Mouse (Mus musculus): ENCODE results near the gene Tacc2. TPM values are rescaled to one million over a fixed set of nuclear protein-coding genes. Genes with fewer than 3 reads are reported as not detected.

Tacc2 gene
- polyA plus RNA-seq, 1 experiment from 2014 or later = 39.2 TPM

DNA sequence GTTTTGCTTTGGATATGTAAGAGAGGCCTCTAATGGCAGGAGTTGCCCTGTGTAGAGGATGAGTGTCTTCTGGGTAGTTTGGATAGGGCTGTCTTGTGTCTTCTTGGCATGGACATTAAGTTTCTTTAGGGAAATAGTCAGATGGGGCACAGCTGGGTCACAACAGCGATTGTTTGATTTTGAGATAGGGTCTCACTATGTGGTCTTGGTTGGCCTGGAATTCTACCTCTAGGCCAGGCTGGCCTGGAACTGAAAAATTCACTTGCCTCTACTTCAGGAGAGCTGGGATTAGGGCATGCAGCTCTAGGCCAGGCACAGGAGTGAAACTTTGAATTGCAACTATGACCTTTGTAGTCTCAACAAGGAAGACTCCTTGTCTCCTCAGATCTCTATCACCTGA is 25.6 kb downstream of the Tacc2 start:
- Histone ChIP-seq H3K36me3 (no peaks in the 10 kb centered on the region), H3K4me1 (peaks cover 15% of the 10 kb centered on the region; the same call in 1 of the 2 replicates), H3K27ac (no peak overlapping the region), H3K27me3 (ENCODE audit: low read depth, poor library complexity, severe bottlenecking) (peaks cover 22% of the 10 kb centered on the region; the same call in 1 of the 2 replicates), H3K4me3 (no peak overlapping the region), H3K9me3 (replicated peaks) (no peaks in the 10 kb centered on the region)
- no peak for DNase-seq (ENCODE audit: low spot score)
- WGBS = 91% methylated on average over 1 of the region's 1 CpGs

DNA sequence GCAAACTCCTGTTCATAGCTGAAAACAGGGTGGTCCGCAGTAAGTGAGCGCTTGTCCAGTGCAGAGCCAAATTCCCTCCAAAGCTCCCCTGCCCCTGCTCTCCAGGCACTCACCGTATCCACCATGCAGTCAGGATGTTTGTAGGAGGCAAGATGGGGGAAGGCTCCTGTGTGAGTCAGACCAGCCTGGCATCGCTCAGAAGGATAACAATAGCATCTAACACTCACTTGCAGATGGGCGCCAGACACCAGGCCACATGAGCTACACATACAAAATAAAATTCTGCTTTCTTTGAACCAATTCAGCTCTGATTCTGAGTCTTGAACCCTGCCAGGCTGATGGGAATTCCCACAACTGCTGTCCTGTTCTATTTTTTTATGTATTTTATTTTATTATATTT is 26.3 kb downstream of the Tacc2 start:
- WGBS = 90% methylated on average over 5 of the region's 5 CpGs
- H3K4me1 ChIP-seq = peaks cover 17% of the 10 kb centered on the region; the same call in 1 of the 2 replicates
- H3K36me3 ChIP-seq = no peaks in the 10 kb centered on the region
- H3K9me3 ChIP-seq (replicated peaks) = no peaks in the 10 kb centered on the region
- no peak overlapping the region for H3K27ac ChIP-seq
- no peak overlapping the region for H3K4me3 ChIP-seq
- H3K27me3 ChIP-seq (ENCODE audit: low read depth, poor library complexity, severe bottlenecking) = peaks cover 24% of the 10 kb centered on the region
- no peak for DNase-seq (ENCODE audit: low spot score)

DNA sequence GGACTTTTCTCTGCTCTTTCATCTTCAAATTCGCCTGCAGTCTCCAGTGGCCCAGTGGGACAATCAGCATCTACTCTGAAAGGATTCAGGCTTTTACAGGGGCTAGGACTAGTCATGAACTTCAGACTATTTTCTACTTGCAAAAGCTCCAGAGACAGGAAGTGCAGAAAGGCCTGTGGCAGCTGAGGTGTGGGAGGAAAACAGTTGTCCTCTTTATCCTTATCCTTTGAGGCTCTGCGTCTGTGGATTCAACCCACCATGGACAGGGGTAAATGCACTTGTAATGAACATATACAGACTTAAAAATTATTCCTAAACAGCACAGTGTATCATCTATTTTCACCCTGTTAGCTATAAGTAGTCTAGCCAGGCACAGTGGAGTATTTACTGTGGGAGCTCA is 27.2 kb downstream of the Tacc2 start:
- Histone ChIP-seq H3K27me3 (ENCODE audit: low read depth, poor library complexity, severe bottlenecking) (peaks cover 27% of the 10 kb centered on the region), H3K4me1 (peaks cover 17% of the 10 kb centered on the region; the same call in 1 of the 2 replicates), H3K4me3 (no peak overlapping the region), H3K36me3 (no peaks in the 10 kb centered on the region), H3K27ac (no peak overlapping the region), H3K9me3 (replicated peaks) (no peaks in the 10 kb centered on the region)
- no peak for DNase-seq (ENCODE audit: low spot score)
- 77% methylated on average over 2 of the region's 2 CpGs for WGBS

DNA sequence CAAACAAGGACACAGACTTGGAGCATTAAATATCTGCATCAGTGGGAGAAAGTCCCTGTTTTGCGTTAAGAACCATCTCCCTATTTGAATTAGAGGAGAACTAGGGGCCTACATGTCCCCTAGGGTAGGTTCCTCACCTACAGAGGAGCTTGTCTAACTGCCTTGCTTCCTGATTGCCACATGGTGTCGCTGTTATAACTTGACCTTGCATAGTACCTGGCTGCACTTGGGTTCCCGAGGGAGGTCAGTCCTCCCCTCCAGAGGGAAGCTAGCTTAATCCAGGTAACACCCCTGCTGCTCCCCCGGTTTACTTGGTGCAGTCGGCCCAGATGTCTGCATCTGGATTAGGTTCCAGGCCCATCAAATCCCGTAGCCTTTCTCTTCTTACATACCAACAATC is 27.9 kb downstream of the Tacc2 start:
- H3K4me3 ChIP-seq = no peak overlapping the region
- no peaks in the 10 kb centered on the region for H3K36me3 ChIP-seq
- peaks cover 30% of the 10 kb centered on the region for H3K27me3 ChIP-seq (ENCODE audit: low read depth, poor library complexity, severe bottlenecking)
- WGBS = 17% methylated on average over 6 of the region's 6 CpGs
- H3K27ac ChIP-seq = no peak overlapping the region
- peaks cover 17% of the 10 kb centered on the region; the same call in 1 of the 2 replicates for H3K4me1 ChIP-seq
- DNase-seq (ENCODE audit: low spot score) = no peak
- H3K9me3 ChIP-seq (replicated peaks) = no peaks in the 10 kb centered on the region

DNA sequence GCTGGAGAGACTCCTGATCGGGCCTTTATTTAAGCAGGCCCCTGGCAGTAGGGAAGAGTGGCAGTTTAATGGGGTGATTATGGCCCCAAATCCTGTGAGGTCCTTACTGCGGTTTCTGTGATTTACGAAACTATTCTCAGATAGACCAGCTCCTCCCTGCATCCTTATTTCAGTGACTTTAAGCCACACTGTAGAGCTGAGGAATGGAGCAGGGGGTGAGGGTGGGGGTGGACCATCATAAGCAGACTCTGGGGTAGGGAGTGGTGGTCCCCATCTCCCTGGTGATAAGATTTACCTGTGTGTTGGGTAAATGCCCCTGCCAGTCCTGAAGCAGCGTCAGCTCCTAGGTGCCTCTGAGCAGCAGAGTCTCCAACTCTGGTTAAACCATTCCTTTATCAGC is 29.7 kb downstream of the Tacc2 start:
- DNase-seq (ENCODE audit: low spot score) = no peak
- Histone ChIP-seq H3K27ac (no peak overlapping the region), H3K27me3 (ENCODE audit: low read depth, poor library complexity, severe bottlenecking) (peaks cover 30% of the 10 kb centered on the region), H3K9me3 (replicated peaks) (no peaks in the 10 kb centered on the region), H3K4me3 (no peak overlapping the region), H3K4me1 (peaks cover 17% of the 10 kb centered on the region; the same call in 1 of the 2 replicates), H3K36me3 (no peaks in the 10 kb centered on the region)
- 56% methylated on average over 4 of the region's 4 CpGs for WGBS

DNA sequence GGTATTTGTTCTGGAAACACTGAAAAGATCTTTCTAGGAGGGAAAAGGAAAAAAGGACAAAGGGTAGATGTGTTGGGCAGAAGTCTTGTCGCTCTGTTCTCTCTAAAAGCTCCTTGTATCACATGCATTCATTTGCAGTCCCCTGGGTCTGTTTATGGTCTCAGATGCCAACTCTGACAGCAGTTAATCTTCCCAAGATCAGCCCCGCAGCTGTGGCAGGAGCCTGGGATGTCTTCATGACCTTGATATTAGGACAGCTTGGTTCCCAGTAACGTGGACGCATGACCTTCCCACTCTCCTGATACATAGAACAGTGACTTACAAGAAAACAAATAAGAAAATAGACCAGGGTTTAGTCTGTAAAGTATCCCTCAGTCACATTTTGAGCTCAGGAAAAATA is 36.7 kb downstream of the Tacc2 start:
- WGBS = 62% methylated on average over 4 of the region's 4 CpGs
- Histone ChIP-seq H3K4me3 (no peak overlapping the region), H3K27me3 (ENCODE audit: low read depth, poor library complexity, severe bottlenecking) (peaks cover 10% of the 10 kb centered on the region), H3K9me3 (replicated peaks) (no peaks in the 10 kb centered on the region), H3K4me1 (no peaks in the 10 kb centered on the region), H3K27ac (no peak overlapping the region), H3K36me3 (no peaks in the 10 kb centered on the region)
- DNase-seq (ENCODE audit: low spot score) = no peak

DNA sequence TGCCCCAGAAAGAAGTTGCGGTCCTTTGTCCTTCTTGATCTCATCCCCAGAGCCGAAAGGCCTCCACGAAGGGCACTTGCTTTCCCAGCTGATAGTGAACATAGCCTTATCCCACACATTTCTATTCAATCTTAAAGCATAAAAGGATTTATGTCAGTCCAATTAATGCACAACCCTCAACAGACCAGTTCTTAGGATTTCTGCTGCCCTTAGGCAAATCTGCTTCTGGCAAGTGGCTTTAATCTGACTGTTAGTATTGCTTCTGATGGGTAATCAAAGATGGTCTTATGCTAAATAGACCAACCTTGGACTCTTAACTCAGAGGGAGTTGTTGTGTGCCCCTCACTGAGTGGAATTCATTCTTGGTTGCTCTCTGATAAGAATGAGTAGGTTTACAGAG is 40.4 kb downstream of the Tacc2 start:
- H3K4me3 ChIP-seq = no peak overlapping the region
- peaks cover 5% of the 10 kb centered on the region; the same call in 1 of the 2 replicates for H3K27me3 ChIP-seq (ENCODE audit: low read depth, poor library complexity, severe bottlenecking)
- H3K27ac ChIP-seq = no peak overlapping the region
- H3K9me3 ChIP-seq (replicated peaks) = no peaks in the 10 kb centered on the region
- WGBS = 91% methylated on average over 3 of the region's 3 CpGs
- H3K36me3 ChIP-seq = no peaks in the 10 kb centered on the region
- peaks cover 4% of the 10 kb centered on the region; the same call in 1 of the 2 replicates for H3K4me1 ChIP-seq
- no peak for DNase-seq (ENCODE audit: low spot score)

DNA sequence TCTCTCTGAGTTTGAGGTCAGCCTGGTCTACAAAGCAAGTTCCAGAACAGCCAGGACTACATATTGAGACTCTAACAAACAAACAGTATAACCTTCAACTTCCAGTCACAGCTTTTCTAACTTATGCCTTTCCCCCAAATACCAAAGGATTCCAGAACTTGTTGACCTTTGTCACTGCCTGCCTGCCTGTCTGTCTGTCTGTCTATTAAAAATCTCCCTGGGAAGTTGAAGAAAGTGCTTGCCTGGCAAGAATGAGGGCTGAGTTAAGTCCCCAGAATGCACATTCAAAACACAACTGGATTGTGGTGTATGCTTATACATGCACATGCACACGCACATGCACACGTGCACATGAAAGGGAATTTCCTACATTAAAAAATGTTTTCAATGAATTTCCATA is 43.8 kb downstream of the Tacc2 start:
- H3K27me3 ChIP-seq (ENCODE audit: low read depth, poor library complexity, severe bottlenecking) = peaks cover 5% of the 10 kb centered on the region; the same call in 1 of the 2 replicates
- no peak overlapping the region for H3K27ac ChIP-seq
- H3K4me1 ChIP-seq = peaks cover 4% of the 10 kb centered on the region; the same call in 1 of the 2 replicates
- no peaks in the 10 kb centered on the region for H3K36me3 ChIP-seq
- H3K9me3 ChIP-seq (replicated peaks) = no peaks in the 10 kb centered on the region
- DNase-seq (ENCODE audit: low spot score) = no peak
- 90% methylated on average over 2 of the region's 2 CpGs for WGBS
- H3K4me3 ChIP-seq = no peak overlapping the region

DNA sequence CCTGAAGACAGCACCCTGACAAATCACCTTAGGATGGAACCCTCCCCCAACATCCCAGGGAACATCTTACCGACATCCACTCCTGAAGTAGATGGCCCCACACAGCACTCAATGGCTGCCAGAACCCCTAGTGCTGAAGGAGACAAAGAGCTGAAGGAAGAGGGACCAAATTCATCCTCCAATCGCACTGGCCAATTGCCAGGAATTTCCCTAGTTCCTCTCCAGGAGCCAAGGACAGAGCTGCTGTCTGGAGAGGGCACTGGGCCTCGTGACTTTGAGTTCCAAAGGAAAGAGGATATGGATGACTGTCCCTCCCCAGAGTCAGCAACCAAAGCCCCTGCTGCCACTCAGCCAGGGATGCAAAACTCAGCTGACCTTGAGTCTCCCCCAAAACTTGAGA is 44.7 kb downstream of the Tacc2 start:
- no peak for DNase-seq (ENCODE audit: low spot score)
- Histone ChIP-seq H3K36me3 (no peaks in the 10 kb centered on the region), H3K9me3 (replicated peaks) (no peaks in the 10 kb centered on the region), H3K4me1 (peaks cover 4% of the 10 kb centered on the region; the same call in 1 of the 2 replicates), H3K4me3 (no peak overlapping the region), H3K27me3 (ENCODE audit: low read depth, poor library complexity, severe bottlenecking) (peaks cover 9% of the 10 kb centered on the region; the same call in 1 of the 2 replicates), H3K27ac (no peak overlapping the region)
- 69% methylated on average over 3 of the region's 3 CpGs for WGBS

DNA sequence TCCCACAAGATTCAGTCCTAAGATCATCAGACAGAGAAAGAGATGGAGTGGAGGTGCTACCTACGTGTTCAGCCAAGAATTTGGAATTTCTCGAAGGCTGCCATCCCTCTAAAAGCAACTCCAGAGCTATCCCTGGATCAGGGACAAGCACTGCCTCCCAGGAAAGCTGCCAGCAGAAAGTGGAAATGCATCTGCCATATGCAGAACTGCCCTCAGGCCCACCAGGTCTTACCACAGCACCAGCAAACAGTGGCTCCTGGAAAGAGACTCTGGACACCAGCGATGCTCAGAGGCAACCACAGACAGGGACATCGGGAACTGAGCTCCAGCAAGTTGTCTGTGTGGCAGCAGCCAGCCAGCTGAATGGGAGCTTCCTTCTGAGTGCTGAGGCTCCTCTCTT is 45.1 kb downstream of the Tacc2 start:
- WGBS = 81% methylated on average over 4 of the region's 4 CpGs
- DNase-seq (ENCODE audit: low spot score) = no peak
- peaks cover 9% of the 10 kb centered on the region; the same call in 1 of the 2 replicates for H3K27me3 ChIP-seq (ENCODE audit: low read depth, poor library complexity, severe bottlenecking)
- H3K36me3 ChIP-seq = no peaks in the 10 kb centered on the region
- no peak overlapping the region for H3K4me3 ChIP-seq
- no peaks in the 10 kb centered on the region for H3K9me3 ChIP-seq (replicated peaks)
- H3K27ac ChIP-seq = no peak overlapping the region
- peaks cover 4% of the 10 kb centered on the region; the same call in 1 of the 2 replicates for H3K4me1 ChIP-seq

DNA sequence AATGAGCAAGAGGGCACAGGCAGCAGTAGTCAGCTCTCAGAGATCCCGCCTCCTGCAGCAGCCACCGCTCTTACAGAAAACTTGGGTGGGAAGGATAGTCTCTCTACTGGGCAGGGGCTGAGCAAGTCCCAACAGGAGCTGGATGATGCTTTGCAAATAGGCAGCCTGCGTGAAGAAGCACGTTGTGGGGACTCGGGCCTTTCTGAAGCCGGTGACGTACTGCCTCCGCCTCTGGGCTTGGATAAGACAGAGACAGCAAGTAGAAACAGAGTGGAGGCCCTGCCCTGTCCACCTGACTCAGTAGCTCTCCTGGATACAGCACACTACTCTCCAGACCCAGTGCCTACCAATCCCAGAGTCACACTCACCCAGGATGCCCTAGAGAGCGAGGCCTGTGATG is 47.1 kb downstream of the Tacc2 start:
- H3K9me3 ChIP-seq (replicated peaks) = no peaks in the 10 kb centered on the region
- peaks cover 9% of the 10 kb centered on the region; the same call in 1 of the 2 replicates for H3K27me3 ChIP-seq (ENCODE audit: low read depth, poor library complexity, severe bottlenecking)
- H3K4me3 ChIP-seq = no peak overlapping the region
- DNase-seq (ENCODE audit: low spot score) = no peak
- peaks cover 4% of the 10 kb centered on the region; the same call in 1 of the 2 replicates for H3K4me1 ChIP-seq
- H3K36me3 ChIP-seq = no peaks in the 10 kb centered on the region
- WGBS = 92% methylated on average over 9 of the region's 9 CpGs
- H3K27ac ChIP-seq = no peak overlapping the region

DNA sequence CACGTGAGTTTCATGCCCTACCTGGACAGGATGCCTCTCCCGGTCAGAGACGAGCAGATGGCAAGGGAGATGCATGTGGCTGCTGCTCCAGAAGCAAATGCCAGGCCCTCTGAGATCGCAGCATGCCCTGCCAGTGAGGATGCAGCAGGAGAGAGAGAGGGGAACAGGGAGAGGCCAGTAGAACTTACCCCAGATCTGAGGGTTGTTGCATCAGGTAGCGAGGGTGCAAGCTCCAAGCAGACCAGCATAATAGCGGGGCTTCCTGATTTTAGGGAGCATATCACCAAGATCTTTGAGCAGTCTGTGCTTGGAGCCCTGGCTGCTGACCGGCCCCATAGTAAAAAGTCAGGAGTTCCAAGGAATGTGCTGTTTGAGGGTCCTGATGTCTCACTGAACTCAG is 48.1 kb downstream of the Tacc2 start:
- H3K9me3 ChIP-seq (replicated peaks) = no peaks in the 10 kb centered on the region
- peaks cover 9% of the 10 kb centered on the region; the same call in 1 of the 2 replicates for H3K27me3 ChIP-seq (ENCODE audit: low read depth, poor library complexity, severe bottlenecking)
- 75% methylated on average over 7 of the region's 7 CpGs for WGBS
- no peak overlapping the region for H3K27ac ChIP-seq
- no peaks in the 10 kb centered on the region for H3K36me3 ChIP-seq
- H3K4me1 ChIP-seq = peaks cover 4% of the 10 kb centered on the region; the same call in 1 of the 2 replicates
- H3K4me3 ChIP-seq = no peak overlapping the region
- DNase-seq (ENCODE audit: low spot score) = no peak

DNA sequence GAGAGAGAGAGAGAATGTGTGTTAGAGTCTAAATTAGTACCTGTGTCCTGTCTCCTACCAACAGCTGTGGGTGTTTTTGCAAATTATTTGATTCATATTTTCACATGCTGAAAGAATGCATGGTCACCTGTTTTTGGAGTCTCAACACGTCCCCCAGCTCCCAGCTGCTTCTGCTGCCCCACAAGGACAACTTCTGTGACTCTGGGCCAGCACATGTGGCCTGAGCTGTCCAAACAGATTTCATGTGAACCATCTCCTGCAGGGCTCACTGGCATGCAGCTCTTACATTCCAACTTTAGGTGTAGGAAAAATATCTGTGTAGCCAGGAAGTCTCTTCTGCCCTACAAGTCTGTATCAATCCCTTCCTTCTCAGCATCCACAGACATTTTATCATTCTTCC is 51.4 kb downstream of the Tacc2 start:
- 46% methylated on average over 1 of the region's 1 CpGs for WGBS
- no peak for DNase-seq (ENCODE audit: low spot score)
- H3K27ac ChIP-seq = no peak overlapping the region
- H3K36me3 ChIP-seq = no peaks in the 10 kb centered on the region
- H3K9me3 ChIP-seq (replicated peaks) = no peaks in the 10 kb centered on the region
- peaks cover 4% of the 10 kb centered on the region; the same call in 1 of the 2 replicates for H3K4me1 ChIP-seq
- H3K27me3 ChIP-seq (ENCODE audit: low read depth, poor library complexity, severe bottlenecking) = peaks cover 4% of the 10 kb centered on the region; the same call in 1 of the 2 replicates
- no peak overlapping the region for H3K4me3 ChIP-seq

DNA sequence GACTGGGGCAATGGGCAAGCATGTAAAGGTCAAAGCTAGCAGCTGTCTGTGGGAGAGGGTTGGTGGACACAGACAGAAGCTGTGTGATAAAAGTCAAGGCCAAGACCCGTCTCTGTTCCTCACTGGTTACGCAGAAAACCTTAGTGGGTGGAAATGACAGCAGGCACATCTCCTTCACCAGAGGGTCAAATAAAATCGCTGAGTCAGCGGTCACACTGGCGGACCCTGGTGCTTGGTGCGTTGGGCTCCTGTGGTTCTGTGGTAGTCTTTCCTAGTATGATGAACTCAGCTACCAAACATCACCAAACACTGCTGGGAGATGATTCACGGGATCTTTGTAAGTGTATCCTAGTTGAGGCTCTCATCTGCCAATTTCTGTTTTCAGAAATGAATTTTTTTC is 52.8 kb downstream of the Tacc2 start:
- DNase-seq (ENCODE audit: low spot score) = no peak
- H3K4me1 ChIP-seq = peaks cover 12% of the 10 kb centered on the region; the same call in 1 of the 2 replicates
- no peaks in the 10 kb centered on the region for H3K36me3 ChIP-seq
- H3K9me3 ChIP-seq (replicated peaks) = no peaks in the 10 kb centered on the region
- H3K27ac ChIP-seq = no peak overlapping the region
- 89% methylated on average over 7 of the region's 7 CpGs for WGBS
- H3K4me3 ChIP-seq = no peak overlapping the region
- H3K27me3 ChIP-seq (ENCODE audit: low read depth, poor library complexity, severe bottlenecking) = peaks cover 4% of the 10 kb centered on the region; the same call in 1 of the 2 replicates
